Mouse (Mus musculus) brain, embryonic 18.5 days (tissue): ENCODE data around the gene Cdk7.
A peak's percentile ranks its signal among the peaks of the same experiment; 100 is the strongest.

Source experiments
- DNase-seq: peaks from one replicate; pipeline ENCODE4 v3.0.0-alpha.2; 2012; ENCODE audit warnings: low read depth, low spot score

The Cdk7 gene

DNA sequence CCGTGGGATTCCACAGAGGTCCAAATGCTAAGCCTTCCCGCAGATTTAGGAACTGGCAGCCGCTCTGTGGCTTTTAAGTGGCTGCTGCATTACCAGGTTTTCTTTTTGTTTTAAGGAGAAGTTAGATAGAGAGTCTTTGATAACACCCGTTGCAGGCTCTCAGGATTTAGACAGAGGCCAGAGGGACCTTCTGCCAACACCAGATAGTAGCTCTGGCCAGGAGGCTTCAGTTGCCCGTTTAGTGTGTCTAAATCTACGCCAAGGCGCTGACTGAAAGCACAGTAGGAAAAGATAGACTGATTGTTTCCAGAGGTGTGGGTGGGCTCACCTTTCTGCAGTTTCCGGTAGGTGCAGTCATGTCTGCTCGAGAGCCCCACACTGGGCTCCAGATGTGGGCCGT, 5.5 kb downstream of the Cdk7 start:
- DNase-seq: no peak

DNA sequence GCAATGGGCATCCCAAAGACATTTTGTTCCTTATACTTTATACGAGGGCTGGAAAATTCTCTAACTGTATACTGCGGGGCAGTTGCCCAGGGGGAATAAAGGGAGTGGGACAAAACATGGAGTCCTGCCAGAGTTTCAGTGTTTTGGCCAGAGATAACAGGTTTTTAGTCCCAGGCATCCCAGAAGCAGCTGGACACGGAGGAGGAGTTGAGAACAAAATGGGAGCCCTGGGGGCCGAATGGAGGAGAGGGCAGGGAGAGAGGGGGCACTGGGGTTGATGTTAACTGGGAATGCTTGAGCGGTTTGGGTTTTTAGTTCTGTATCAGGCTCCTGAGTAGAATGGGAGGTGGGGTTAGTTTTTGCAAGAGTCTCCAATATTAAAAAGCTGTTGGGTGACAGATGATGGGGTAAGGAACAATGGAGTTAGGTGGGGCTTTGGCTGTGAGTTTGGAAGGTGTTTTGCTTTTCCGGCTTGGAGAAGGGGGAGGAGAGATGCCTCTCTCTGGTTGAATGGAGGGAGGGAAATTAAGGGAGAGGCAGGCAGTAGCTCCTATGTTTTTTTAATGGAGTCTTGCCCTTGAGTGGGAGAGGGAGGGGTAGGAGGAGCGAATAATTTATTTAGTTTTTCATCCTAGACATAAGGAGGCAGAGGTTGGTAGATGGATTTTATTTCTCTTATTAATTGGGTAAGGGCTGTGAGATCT, 6.5 kb downstream of the Cdk7 start:
- DNase-seq: no peak

DNA sequence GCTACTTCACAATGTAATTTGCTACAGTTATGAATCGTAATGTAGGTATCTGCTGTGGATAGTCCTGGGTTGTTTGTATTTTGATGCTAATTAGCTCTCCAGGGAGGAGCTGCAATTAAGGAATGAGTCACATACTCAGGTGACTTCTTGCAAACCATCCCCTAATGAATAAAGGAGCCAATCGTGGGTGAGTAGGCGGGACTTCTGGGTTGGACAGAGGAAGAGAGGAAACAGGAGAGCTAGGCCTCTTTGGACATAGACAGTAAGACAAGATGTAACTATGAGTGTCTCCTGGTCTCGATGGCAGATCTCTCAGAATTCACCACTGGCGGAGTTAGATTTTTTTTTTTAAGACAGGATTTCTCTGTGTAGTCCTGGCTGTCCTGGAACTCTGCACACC, 9.1 kb downstream of the Cdk7 start:
- no peak for DNase-seq

DNA sequence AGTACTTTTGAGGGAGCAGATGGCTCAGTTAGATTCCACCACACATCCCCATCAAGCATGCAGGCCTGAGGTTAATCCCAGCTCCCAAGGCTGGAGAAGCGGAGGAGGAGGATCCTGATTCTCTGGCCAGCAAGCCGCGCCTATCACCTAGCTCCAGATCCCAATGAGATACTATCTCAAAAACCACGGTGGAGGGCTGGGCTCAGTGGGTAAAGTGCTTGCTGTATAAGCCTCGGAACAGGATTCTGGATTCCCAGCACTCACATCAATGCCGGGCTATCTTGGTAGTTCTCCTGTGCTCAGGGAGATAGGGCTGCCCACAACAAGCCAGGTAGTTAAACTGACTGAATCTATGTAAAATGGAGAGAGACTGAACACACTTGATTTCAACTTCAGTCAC, 15.3 kb downstream of the Cdk7 start:
- DNase-seq: no peak

DNA sequence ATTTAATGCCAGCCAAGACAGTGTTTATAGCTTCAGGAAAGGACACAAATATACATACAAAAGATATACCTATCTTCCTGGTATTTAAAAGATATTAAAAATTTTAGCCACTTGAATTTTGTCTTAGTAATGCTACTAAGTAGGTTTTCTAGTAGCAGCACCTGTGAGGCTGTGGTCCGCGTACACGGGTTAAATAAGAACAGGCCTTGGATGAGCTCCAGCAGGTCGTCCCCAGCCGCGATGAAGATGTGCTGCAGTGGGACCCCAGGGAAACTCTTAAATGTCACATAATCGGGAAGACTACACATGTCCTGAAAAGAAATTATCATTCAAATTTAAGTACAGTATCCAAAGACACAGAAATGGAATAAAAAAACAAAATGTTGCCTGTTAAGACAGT, 24.5 kb downstream of the Cdk7 start:
- no peak for DNase-seq

DNA sequence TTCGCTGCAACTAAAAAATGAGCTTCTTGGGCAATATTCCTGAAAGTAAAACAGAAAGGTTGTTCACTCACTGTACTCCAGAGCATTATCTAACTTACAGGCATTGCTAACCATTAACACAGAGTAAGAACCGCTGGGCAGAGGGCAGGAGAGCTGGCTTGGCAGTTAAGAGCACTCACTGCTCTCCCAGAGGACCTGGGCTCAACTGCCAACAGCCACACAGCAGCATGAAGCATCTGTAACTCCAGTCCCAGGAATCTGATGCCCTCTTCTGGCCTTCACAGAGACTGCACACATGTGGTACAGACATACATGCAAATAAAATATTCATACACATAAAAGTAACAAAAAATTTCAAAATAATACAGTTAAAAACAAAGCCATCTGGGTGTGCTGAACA, 27.3 kb downstream of the Cdk7 start:
- DNase-seq: no peak

DNA sequence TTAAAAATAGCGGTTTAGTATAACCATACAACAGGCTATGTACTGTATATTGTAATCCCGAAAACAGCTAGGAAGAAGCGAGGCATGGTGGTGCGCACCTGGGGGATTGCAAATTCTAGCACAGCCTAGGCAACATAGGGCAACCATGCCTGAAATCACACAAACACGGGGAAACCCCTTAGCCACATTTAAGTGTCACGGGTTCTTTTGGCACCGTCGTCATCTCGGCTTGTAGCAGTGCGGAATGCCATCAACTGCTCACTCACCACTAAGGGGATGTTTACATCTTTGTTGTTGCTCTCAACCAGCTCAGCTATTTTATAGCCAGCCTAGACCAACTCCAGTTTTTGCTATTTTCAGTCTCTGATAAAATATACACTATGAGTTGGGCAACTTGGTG, 31.9 kb downstream of the Cdk7 start:
- DNase-seq: no peak

DNA sequence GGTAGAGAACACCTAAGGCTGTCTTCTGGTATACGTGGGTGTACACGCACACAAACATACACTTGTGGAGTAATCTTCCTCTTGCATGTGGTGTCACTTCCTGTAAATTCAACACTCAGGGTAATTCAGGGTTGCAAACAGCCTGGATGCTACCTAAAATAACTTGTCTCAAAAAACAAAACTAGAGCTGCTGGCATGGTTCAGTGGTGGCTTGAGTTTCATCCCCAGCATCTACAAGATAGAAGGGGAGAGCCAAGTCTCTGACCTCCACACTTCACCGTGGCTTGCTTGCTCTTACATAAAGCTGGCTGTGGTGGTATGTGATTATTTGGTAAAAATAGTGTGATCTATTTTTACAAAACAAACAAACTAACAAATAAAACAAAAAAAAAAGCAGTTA, 33.2 kb downstream of the Cdk7 start:
- DNase-seq: no peak

DNA sequence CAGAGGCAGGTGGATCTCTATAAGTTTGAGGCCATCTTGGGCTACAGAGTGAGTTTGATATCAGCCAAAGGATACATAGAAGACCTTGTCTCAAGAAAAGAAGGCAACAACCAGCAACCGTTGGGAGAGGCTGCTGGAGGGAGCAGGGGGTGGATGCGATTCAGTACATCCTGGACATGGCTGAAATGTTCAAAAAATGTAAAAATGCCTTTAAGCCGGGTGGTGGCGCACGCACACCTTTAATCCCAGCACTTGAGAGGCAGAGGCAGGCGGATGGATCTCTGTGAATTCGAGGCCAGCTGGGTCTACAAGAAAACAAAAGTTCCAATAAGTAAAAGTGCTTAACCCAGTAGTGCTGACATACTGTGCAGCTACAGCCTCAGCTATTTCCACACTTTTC, 43.2 kb downstream of the Cdk7 start:
- no peak for DNase-seq

DNA sequence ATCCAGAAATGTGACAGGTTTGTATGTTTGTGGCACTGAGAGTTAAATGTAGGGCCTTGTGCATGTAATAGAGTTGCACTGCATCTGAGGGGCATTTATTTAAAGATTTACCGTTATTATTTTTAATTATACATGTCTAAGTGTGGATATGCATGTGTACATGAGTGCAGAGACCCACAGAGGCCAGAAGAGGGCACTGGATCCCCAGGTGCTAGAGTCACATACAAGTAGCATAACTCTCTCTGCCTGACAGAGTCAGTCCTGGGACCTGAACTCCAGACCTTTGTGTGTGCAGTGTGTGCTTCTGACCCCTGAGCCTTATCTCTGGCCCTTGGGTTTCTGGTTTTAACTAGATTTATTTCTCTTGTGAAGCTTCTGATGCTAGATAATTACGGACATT, 46.4 kb downstream of the Cdk7 start:
- DNase-seq: no peak

DNA sequence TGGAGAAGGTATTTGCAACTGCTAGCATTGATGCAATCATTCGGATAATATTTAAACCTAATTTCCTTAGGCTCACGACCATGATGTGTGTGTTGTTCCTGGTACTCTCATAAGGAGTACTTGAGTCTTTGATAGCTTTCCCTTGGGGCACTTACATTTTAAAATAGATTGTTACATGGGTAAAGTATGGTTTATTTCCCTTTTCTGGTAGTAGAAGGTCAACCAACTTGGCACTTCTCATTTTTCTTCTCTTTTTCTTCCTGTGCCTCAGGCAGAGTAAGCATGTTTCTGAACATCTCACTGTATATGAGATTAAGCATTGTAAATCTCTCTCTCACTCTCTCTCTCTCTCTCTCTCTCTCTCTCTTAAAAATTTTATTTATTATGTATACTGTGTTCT, 47.9 kb downstream of the Cdk7 start:
- DNase-seq: no peak

DNA sequence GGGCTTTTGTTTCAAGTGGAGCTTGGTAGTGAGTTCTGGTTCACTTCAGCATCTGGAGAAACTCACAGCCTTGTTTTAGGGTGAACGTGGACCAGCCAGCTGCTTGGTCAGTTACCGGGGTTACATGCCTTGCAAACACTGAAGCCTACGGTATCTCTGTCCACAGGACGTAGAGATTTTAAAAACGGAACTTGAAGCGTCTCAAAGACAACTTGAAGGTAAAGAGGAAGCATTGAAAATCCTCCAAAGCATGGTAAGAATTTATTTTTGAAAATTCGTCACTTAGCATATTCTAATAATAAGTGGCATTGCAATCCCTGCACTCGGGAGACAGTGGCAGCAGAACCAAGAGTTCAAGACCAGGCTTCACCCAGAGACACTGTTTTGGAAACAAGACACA, 49.1 kb downstream of the Cdk7 start:
- DNase-seq: no peak

DNA sequence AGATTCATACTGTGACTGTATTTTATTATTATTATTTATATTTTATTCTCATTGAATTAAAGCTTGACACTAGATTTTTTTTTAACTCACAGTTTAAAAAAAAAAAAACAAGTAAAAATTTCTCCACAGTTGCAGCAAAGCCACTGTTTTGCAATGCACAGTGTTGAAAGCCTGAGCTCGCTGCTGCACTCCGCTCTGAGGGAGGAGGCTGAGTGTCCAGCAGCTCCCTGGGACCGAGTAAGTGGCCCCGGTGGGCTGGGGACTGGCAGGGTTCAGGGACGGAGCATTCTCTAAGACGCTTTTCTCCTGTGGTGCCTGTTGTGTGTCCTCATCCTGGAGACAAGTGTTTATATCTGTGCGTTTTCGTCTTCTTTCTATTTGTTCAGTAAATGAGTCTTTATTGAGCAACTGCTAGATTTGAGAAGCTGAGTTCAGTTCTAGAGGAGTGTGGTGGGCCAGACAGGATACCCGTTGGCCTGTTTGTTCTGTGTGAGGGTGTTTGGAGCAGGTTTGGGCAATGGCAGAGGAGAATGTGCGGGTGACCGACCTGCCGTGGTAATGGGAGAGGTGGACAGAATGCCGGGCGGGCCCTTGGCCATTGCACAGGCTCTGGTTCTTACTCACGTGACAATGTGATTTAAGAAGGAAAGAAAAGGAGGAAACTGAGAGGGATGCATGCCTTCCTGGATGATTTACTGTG, 54.7 kb downstream of the Cdk7 start:
- no peak for DNase-seq

DNA sequence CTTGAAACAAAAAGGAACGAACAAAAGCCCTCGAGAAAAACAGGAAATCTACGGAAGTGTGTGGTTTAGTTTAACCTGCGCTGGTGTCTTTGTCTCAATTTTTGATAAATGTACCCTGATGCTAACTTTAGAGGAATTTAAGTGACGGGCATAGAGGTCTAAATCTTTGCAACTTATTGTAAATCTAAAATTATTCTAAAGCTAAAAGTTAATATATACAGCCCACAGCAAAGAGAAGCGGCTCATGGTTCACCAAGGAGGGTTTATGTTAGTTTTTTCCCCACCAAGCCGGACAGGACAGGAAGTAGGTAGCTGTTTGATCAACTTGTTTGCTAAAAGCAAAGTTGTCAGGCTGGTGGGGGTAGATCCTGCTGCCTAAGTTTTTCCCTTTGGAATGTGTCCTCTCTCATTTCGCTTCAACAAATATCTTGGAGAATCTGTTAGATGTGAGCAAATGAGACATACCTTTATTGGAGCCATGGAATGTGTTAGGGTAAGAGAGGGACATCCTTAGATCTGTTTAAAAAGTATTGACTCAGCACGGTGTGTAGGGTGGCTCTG, 60.5 kb downstream of the Cdk7 start:
- DNase-seq: no peak

DNA sequence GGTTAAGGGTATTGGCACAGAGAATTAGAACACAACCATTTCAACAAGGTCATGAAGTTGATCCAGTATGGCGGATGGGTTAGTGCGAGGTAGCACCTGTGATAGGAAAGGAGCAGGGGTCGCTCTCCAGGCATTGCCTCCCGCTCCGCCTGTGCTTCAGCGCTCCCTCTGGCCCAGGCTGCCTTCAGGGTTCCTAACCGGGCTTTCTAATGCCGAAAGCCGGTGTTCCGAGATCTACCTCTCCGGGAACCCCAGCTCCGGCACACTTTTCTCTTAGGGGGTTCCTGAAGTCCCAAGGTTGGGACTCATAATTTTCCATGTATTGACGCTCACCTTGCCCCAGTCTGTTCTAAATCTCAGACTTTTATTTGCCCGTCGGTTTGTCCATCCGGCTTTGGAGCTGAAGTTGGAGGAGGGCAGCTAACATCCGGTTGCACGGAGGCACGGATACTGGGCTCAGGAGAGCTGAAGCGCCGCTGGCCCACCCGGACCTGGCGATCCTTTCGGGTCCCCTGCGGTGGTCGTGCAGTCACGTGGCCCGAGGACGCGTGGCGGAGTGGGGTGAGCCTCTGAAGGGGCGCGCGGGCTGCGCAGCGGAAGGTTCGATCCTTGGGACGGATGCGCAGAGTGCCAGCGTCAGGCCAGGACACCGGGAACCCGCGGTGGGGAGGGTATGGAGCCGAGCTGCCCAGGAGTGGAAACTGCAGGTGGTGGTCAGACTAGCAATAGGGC, 61.3 kb downstream of the Cdk7 start, which contains the start of gene Ccdc125:
Gene Ccdc125 (plus strand): TSS at position 427 of the 732 bp plus-strand sequence.
- no peak for DNase-seq

DNA sequence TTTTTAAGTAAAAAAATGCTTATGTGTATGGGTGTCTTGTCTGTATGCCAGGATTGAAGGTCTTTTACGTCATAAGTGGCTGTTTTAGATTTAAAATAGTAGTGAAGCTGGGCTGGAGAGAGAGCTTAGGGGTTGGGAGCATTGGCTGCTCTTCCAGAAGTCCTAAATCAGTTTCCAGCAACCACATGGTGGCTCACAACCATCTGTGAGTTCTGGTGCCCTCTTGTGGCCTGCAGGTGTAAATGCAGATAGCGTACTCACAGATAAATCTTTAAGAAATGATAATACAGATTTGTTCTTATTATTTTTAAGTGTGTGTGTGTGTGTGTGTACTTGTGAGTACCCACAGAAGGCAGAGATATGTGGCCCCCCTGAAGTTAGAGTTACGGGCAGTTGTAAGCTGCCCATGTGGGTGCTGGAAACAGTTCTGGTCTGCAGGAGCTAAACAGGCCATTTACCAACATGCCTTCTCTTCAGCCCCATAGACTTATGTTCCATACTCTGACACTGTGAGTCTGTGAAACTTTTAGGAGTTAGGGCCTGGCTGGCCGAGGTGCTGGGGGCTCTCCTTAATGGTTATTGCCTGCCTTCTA, 70.8 kb downstream of the Cdk7 start:
- DNase-seq: peak; percentile 36

DNA sequence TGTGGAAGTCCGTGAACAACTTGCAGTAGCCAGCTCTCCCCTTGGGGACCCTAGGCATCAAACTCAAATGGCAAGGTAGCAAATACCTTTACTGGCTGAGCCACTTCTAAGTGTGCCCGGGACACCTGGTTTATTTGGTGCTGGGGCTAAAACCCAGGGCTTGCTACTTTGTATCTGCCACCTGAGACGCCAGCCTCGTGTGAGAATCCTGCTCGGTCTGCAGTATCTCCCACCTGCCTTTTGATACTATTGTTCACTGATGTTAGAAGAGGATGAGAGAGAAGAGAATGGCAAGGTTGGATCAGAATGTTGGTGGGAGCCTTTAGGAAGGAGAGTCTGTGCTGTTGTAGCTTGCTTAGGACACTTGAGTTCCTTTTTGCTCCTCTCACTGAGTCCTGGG, 72.6 kb downstream of the Cdk7 start:
- no peak for DNase-seq
